Mouse (Mus musculus) forebrain, embryonic 11.5 days (tissue): ENCODE data around the gene Rab24. TPM values are rescaled to one million over a fixed set of nuclear protein-coding genes. Genes with fewer than 3 reads are reported as not detected.

Experiments
- ATAC-seq: fragments of 200-750 bp; cut with Nextera tagmentation; replicated peaks from 2 replicates; pipeline ENCODE4 v1.8.0; 2017; ENCODE audit warnings: moderate TSS enrichment; ENCODE audit not compliant: low FRiP score
- DNase-seq: peaks from one replicate; pipeline ENCODE4 v3.0.0-alpha.2; 2017; ENCODE audit warnings: low spot score
- H3K27ac ChIP-seq: fragments of 300-500 bp; sonication (generic); 2 replicates; pipeline ENCODE4 v1.5.1; 2014; ENCODE audit warnings: low read depth, low read length
- H3K27me3 ChIP-seq: fragments of 300-500 bp; sonication (generic); 2 replicates; pipeline ENCODE4 v1.6.1; 2014; ENCODE audit warnings: mild to moderate bottlenecking, low read length, mixed read lengths; ENCODE audit not compliant: control insufficient read depth, insufficient read depth
- H3K36me3 ChIP-seq: fragments of 300-500 bp; sonication (generic); 2 replicates; pipeline ENCODE4 v1.6.1; 2014; ENCODE audit warnings: mild to moderate bottlenecking, low read length, moderate library complexity, mixed read lengths; ENCODE audit not compliant: control insufficient read depth, insufficient read depth
- H3K4me1 ChIP-seq: fragments of 300-500 bp; sonication (generic); replicated peaks from 2 replicates; pipeline ENCODE4 v1.6.1; 2014; ENCODE audit warnings: low read length, mixed read lengths; ENCODE audit not compliant: control insufficient read depth, insufficient read depth
- H3K4me2 ChIP-seq: fragments of 300-500 bp; sonication (generic); 2 replicates; pipeline ENCODE4 v1.6.1; 2014; ENCODE audit warnings: low read depth, mild to moderate bottlenecking, low read length, moderate library complexity, mixed read lengths; ENCODE audit not compliant: severe bottlenecking
- H3K4me3 ChIP-seq: fragments of 300-500 bp; sonication (generic); 2 replicates; pipeline ENCODE4 v1.5.1; 2014; ENCODE audit warnings: low read depth, low read length
- H3K9ac ChIP-seq: fragments of 300-500 bp; sonication (generic); 2 replicates; pipeline ENCODE4 v1.6.1; 2014; ENCODE audit warnings: low read length
- H3K9me3 ChIP-seq: fragments of 300-500 bp; sonication (generic); 2 replicates; pipeline ENCODE4 v1.6.1; 2016; ENCODE audit warnings: low read length, mixed read lengths; ENCODE audit not compliant: control insufficient read depth
- WGBS: fragments of 180-500 bp; shearing (Covaris S2); extraction: QIAGEN DNeasy Blood & Tissue Kit; methylation state at CpG from one replicate; pipeline ENCODE4 v1.1.7; 2014; 5-methylcytosine and 5-hydroxymethylcytosine counted together
- polyA plus RNA-seq: library from polyadenylated mRNA; unstranded; fragments of >200 nt; fragmentation: Nextera tagmentation; extraction: Ambion mirVana; gene quantifications from 2 replicates; pipeline ENCODE4 v1.2.1, GENCODE M21; 2014

The Rab24 gene
- 84.4 and 101 TPM in 2 replicates for polyA plus RNA-seq

- peak; percentile 92 for DNase-seq
- H3K27me3 ChIP-seq = no peaks in the 10 kb centered on the region
- peak within 1 kb of the TSS; percentile 34; the same call in 1 of the 2 replicates for H3K27ac ChIP-seq
- peak; percentile 91 for ATAC-seq
- H3K4me1 ChIP-seq = peaks cover 7% of the 10 kb centered on the region
- H3K9ac ChIP-seq = peak within 1 kb of the TSS; percentile 89
- H3K36me3 ChIP-seq = peaks cover 13% of the 10 kb centered on the region
- peak within 1 kb of the TSS; percentile 96 for H3K4me2 ChIP-seq
- H3K9me3 ChIP-seq = no peaks in the 10 kb centered on the region
- WGBS = under 1% methylated on average over 70 of the region's 73 CpGs
- H3K4me3 ChIP-seq = peak within 1 kb of the TSS; percentile 90
Measured at GRCm38 (mm10) chr13:55321434-55322129, at the start of gene Rab24. Gene Rab24, minus strand, starts transcription at chr13:55321946.

GRCm38 (mm10) chr13:55371007-55371681 lies 49.4 kb upstream of the Rab24 start:
- no peak overlapping the region for H3K4me2 ChIP-seq
- H3K27ac ChIP-seq = no peak overlapping the region
- H3K9me3 ChIP-seq = no peaks in the 10 kb centered on the region
- no peak overlapping the region for H3K9ac ChIP-seq
- WGBS = 74% methylated on average over 8 of the region's 8 CpGs
- ATAC-seq (no peak), DNase-seq (no peak)
- no peaks in the 10 kb centered on the region for H3K36me3 ChIP-seq
- H3K27me3 ChIP-seq = no peaks in the 10 kb centered on the region
- no peaks in the 10 kb centered on the region for H3K4me1 ChIP-seq
- no peak overlapping the region for H3K4me3 ChIP-seq

GRCm38 (mm10) chr13:55370234-55370633 lies 48.5 kb upstream of the Rab24 start:
- no peaks in the 10 kb centered on the region for H3K36me3 ChIP-seq
- H3K9ac ChIP-seq = no peak overlapping the region
- ATAC-seq (no peak), DNase-seq (no peak)
- no peak overlapping the region for H3K27ac ChIP-seq
- H3K27me3 ChIP-seq = no peaks in the 10 kb centered on the region
- H3K4me3 ChIP-seq = no peak overlapping the region
- 72% methylated on average over 3 of the region's 3 CpGs for WGBS
- no peaks in the 10 kb centered on the region for H3K4me1 ChIP-seq
- no peaks in the 10 kb centered on the region for H3K9me3 ChIP-seq
- H3K4me2 ChIP-seq = no peak overlapping the region

GRCm38 (mm10) chr13:55369531-55370114 lies 47.9 kb upstream of the Rab24 start, which contains the start of gene Rgs14:
Gene Rgs14, plus strand, starts transcription at chr13:55369732.
- Histone ChIP-seq H3K4me3 (no peak within 1 kb of the TSS), H3K36me3 (no peaks in the 10 kb centered on the region), H3K4me1 (no peaks in the 10 kb centered on the region), H3K9me3 (no peaks in the 10 kb centered on the region), H3K4me2 (no peak within 1 kb of the TSS), H3K27me3 (no peaks in the 10 kb centered on the region), H3K9ac (no peak within 1 kb of the TSS), H3K27ac (no peak within 1 kb of the TSS)
- 69% methylated on average over 13 of the region's 13 CpGs for WGBS
- no peak for DNase-seq
- no peak for ATAC-seq

GRCm38 (mm10) chr13:55368401-55368800 lies 46.7 kb upstream of the Rab24 start:
- WGBS = 80% methylated on average over 7 of the region's 7 CpGs
- Histone ChIP-seq H3K9me3 (no peaks in the 10 kb centered on the region), H3K27ac (no peak overlapping the region), H3K4me2 (no peak overlapping the region), H3K27me3 (no peaks in the 10 kb centered on the region), H3K4me1 (no peaks in the 10 kb centered on the region), H3K9ac (no peak overlapping the region), H3K4me3 (no peak overlapping the region), H3K36me3 (no peaks in the 10 kb centered on the region)
- ATAC-seq = no peak
- DNase-seq = no peak

- Histone ChIP-seq H3K9me3 (no peaks in the 10 kb centered on the region), H3K27ac (peak within 1 kb of the TSS; percentile 97), H3K4me1 (peaks cover 7% of the 10 kb centered on the region; the same call in 1 of the 2 replicates), H3K36me3 (no peaks in the 10 kb centered on the region), H3K4me2 (peak within 1 kb of the TSS; percentile 76), H3K4me3 (peak within 1 kb of the TSS; percentile 72), H3K27me3 (no peaks in the 10 kb centered on the region), H3K9ac (peak within 1 kb of the TSS; percentile 90)
- peak; percentile 96 for ATAC-seq
- under 1% methylated on average over 35 of the region's 35 CpGs for WGBS
- DNase-seq = peak; percentile 94
Measured at GRCm38 (mm10) chr13:55362453-55363060, 40.8 kb upstream of the Rab24 start, which contains the start of gene Lman2. Gene Lman2, minus strand, starts transcription at chr13:55362783.

- 2% methylated on average over 32 of the region's 32 CpGs for WGBS
- Histone ChIP-seq H3K27ac (peak overlapping the region; percentile 97), H3K4me2 (peak overlapping the region; percentile 76), H3K4me1 (peaks cover 7% of the 10 kb centered on the region; the same call in 1 of the 2 replicates), H3K9me3 (no peaks in the 10 kb centered on the region), H3K27me3 (no peaks in the 10 kb centered on the region), H3K4me3 (peak overlapping the region; percentile 72), H3K9ac (peak overlapping the region; percentile 90), H3K36me3 (no peaks in the 10 kb centered on the region)
- ATAC-seq (peak; percentile 56), DNase-seq (no peak)
Measured at GRCm38 (mm10) chr13:55361974-55362452, 40.3 kb upstream of the Rab24 start.

- Histone ChIP-seq H3K27me3 (no peaks in the 10 kb centered on the region), H3K27ac (no peak overlapping the region), H3K9me3 (no peaks in the 10 kb centered on the region), H3K4me2 (peak overlapping the region; percentile 76), H3K36me3 (no peaks in the 10 kb centered on the region), H3K4me3 (peak overlapping the region; percentile 72), H3K4me1 (peaks cover 7% of the 10 kb centered on the region; the same call in 1 of the 2 replicates), H3K9ac (no peak overlapping the region)
- ATAC-seq (no peak), DNase-seq (no peak)
Measured at GRCm38 (mm10) chr13:55361145-55361544, 39.4 kb upstream of the Rab24 start.
